Mouse (Mus musculus) heart, adult 2 months (tissue): ENCODE results near the gene Gm3676. TPM values are rescaled to one million over a fixed set of nuclear protein-coding genes. Genes with fewer than 3 reads are reported as not detected.
"Not testable (repeated sequence)": the region's sequence is repeated elsewhere in the genome, so short reads cannot be mapped to it uniquely, and the experiment has no call there.

Experiments
- DNase-seq, 2 experiments: peaks; one replicate each; pipeline ENCODE4 v3.0.0; 2021
- H3K27ac ChIP-seq: fragments of 200-600 bp; 2 replicates; pipeline ENCODE4 v1.8.1; 2022
- H3K27me3 ChIP-seq: fragments of 200-500 bp; 2 replicates; pipeline ENCODE4 v1.6.1; 2012; ENCODE audit warnings: mild to moderate bottlenecking, low read length, inconsistent platforms, mixed read lengths; ENCODE audit not compliant: control insufficient read depth, insufficient read depth
- H3K36me3 ChIP-seq: fragments of 200-500 bp; 2 replicates; pipeline ENCODE4 v1.6.1; 2012; ENCODE audit warnings: low read length, inconsistent platforms; ENCODE audit not compliant: control insufficient read depth, insufficient read depth
- H3K4me1 ChIP-seq: fragments of 200-500 bp; 2 replicates; pipeline ENCODE4 v1.6.1; 2011; ENCODE audit warnings: low read length; ENCODE audit not compliant: control insufficient read depth, insufficient read depth
- H3K4me3 ChIP-seq: fragments of 200-600 bp; 2 replicates; pipeline ENCODE4 v1.8.1; 2022
- H3K79me2 ChIP-seq: fragments of 200-500 bp; replicated peaks from 2 replicates; pipeline ENCODE4 v1.6.1; 2012; ENCODE audit warnings: mild to moderate bottlenecking, inconsistent platforms, low read length, moderate library complexity, mixed read lengths; ENCODE audit not compliant: control insufficient read depth, insufficient read depth
- H3K9ac ChIP-seq: fragments of 200-500 bp; 2 replicates; pipeline ENCODE4 v1.6.1; 2012; ENCODE audit warnings: low read depth, mild to moderate bottlenecking, control low read depth, inconsistent platforms, low read length, mixed read lengths
- WGBS: fragments of 180-500 bp; shearing (Covaris S2); methylation state at CpG from one replicate; pipeline ENCODE4 v1.1.7; 2018; 5-methylcytosine and 5-hydroxymethylcytosine counted together
- intact Hi-C: fragments of 180-260 bp; cut with DNase I; formaldehyde crosslinking; loops from one replicate; pipeline ENCODE4 v1.15.1; 2025
- long read RNA-seq: library from polyadenylated mRNA; stranded (forward); transcript quantifications from one replicate; pipeline ENCODE4 v2.0.0, GENCODE M21; 2021
- polyA plus RNA-seq: library from polyadenylated mRNA; depleted of rRNA; stranded (reverse); fragments of >200 nt; gene quantifications from 2 replicates; pipeline ENCODE4 v1.2.3, GENCODE M21; 2012; rRNA removed
- total RNA-seq, 2 experiments: library from RNA; stranded (reverse); gene quantifications; 2 replicates each; pipeline ENCODE4 v1.2.3; 2021

The Gm3676 gene
- total RNA-seq (not detected), polyA plus RNA-seq (not detected in 2 replicates)
- long read RNA-seq = 0 reads

- H3K9ac ChIP-seq, H3K4me1 ChIP-seq, H3K36me3 ChIP-seq, H3K79me2 ChIP-seq, intact Hi-C loops, H3K4me3 ChIP-seq, H3K27me3 ChIP-seq, H3K27ac ChIP-seq, DNase-seq: not testable (repeated sequence)
- WGBS = no CpG with 5 or more reads among the region's 1 CpGs
Observed at GRCm38 (mm10) chr14:41646387-41646786, at the start of gene Gm3676. Gene Gm3676, minus strand, starts transcription at chr14:41646487.

- 91% methylated on average over 2 of the region's 2 CpGs for WGBS
- H3K36me3 ChIP-seq, H3K79me2 ChIP-seq, H3K9ac ChIP-seq, DNase-seq, intact Hi-C loops, H3K4me1 ChIP-seq, H3K27me3 ChIP-seq, H3K27ac ChIP-seq, H3K4me3 ChIP-seq: not testable (repeated sequence)
Observed at GRCm38 (mm10) chr14:41648176-41648575, 1.9 kb upstream of the Gm3676 start.

- H3K79me2 ChIP-seq, DNase-seq, H3K4me1 ChIP-seq, H3K4me3 ChIP-seq, H3K9ac ChIP-seq, intact Hi-C loops, H3K36me3 ChIP-seq, H3K27me3 ChIP-seq, H3K27ac ChIP-seq: not testable (repeated sequence)
- WGBS = 83% methylated on average over 9 of the region's 11 CpGs
Observed at GRCm38 (mm10) chr14:41630144-41630543, 16.1 kb downstream of the Gm3676 start.

- H3K27ac ChIP-seq, DNase-seq, H3K36me3 ChIP-seq, intact Hi-C loops, H3K9ac ChIP-seq, H3K4me3 ChIP-seq, H3K27me3 ChIP-seq, H3K4me1 ChIP-seq, H3K79me2 ChIP-seq: not testable (repeated sequence)
- WGBS = 70% methylated on average over 1 of the region's 2 CpGs
Observed at GRCm38 (mm10) chr14:41624512-41624911, 21.8 kb downstream of the Gm3676 start, which contains the start of gene Gm3072. Gene Gm3072, minus strand, starts transcription at chr14:41624612.

- H3K9ac ChIP-seq, H3K79me2 ChIP-seq, H3K27me3 ChIP-seq, H3K27ac ChIP-seq, H3K36me3 ChIP-seq, H3K4me3 ChIP-seq, DNase-seq, H3K4me1 ChIP-seq, intact Hi-C loops: not testable (repeated sequence)
- 88% methylated on average over 5 of the region's 5 CpGs for WGBS
Observed at GRCm38 (mm10) chr14:41622535-41622934, 23.8 kb downstream of the Gm3676 start.

GRCm38 (mm10) chr14:41610690-41611089 is 35.6 kb downstream of the Gm3676 start:
- H3K9ac ChIP-seq, intact Hi-C loops, H3K36me3 ChIP-seq, DNase-seq, H3K79me2 ChIP-seq, H3K27me3 ChIP-seq, H3K4me3 ChIP-seq, H3K27ac ChIP-seq, H3K4me1 ChIP-seq: not testable (repeated sequence)
- WGBS = 65% methylated on average over 1 of the region's 1 CpGs

- H3K4me1 ChIP-seq, H3K36me3 ChIP-seq, H3K4me3 ChIP-seq, H3K27me3 ChIP-seq, H3K27ac ChIP-seq, H3K9ac ChIP-seq, H3K79me2 ChIP-seq, DNase-seq, intact Hi-C loops: not testable (repeated sequence)
- WGBS = 85% methylated on average over 15 of the region's 15 CpGs
Observed at GRCm38 (mm10) chr14:41600935-41601334, 45.4 kb downstream of the Gm3676 start.

Other genes with a start within 250 kb of the Gm3676 start
- gene Gm6482, start 238.2 kb downstream of the Gm3676 start, total RNA-seq = not detected
- not detected in 2 replicates for gene Gm6482, start 238.2 kb downstream of the Gm3676 start, polyA plus RNA-seq
- gene Gm7954, start 193.0 kb downstream of the Gm3676 start, total RNA-seq = not detected
- not detected in 2 replicates for gene Gm7954, start 193.0 kb downstream of the Gm3676 start, polyA plus RNA-seq
- gene Gm3486, start 157.0 kb downstream of the Gm3676 start, total RNA-seq = not detected
- gene Gm3486, start 157.0 kb downstream of the Gm3676 start, polyA plus RNA-seq = not detected in 2 replicates
- gene Gm7970, start 90.9 kb downstream of the Gm3676 start, total RNA-seq = not detected
- gene Gm7970, start 90.9 kb downstream of the Gm3676 start, polyA plus RNA-seq = not detected in 2 replicates
- not detected for gene 1700049E17Rik2, start 73.3 kb downstream of the Gm3676 start, total RNA-seq
- not detected in 2 replicates for gene 1700049E17Rik2, start 73.3 kb downstream of the Gm3676 start, polyA plus RNA-seq
- gene Gm3072, start 21.9 kb downstream of the Gm3676 start, total RNA-seq = not detected
- gene Gm3072, start 21.9 kb downstream of the Gm3676 start, polyA plus RNA-seq = not detected in 2 replicates
- gene Gm8068, start 55.4 kb upstream of the Gm3676 start, total RNA-seq = not detected
- not detected in 2 replicates for gene Gm8068, start 55.4 kb upstream of the Gm3676 start, polyA plus RNA-seq
- gene Gm7929, start 104.1 kb upstream of the Gm3676 start, total RNA-seq = not detected
- gene Gm7929, start 104.1 kb upstream of the Gm3676 start, polyA plus RNA-seq = not detected in 2 replicates
- not detected for gene Gm47189, start 126.0 kb upstream of the Gm3676 start, total RNA-seq
- gene Gm47189, start 126.0 kb upstream of the Gm3676 start, polyA plus RNA-seq = not detected in 2 replicates